Mouse (Mus musculus): ENCODE measurements around the gene Trhde. TPM values are rescaled to one million over a fixed set of nuclear protein-coding genes. Genes with fewer than 3 reads are reported as not detected.

The Trhde gene
- polyA plus RNA-seq, 1 experiment from 2014 or later, result 0.78 TPM

DNA sequence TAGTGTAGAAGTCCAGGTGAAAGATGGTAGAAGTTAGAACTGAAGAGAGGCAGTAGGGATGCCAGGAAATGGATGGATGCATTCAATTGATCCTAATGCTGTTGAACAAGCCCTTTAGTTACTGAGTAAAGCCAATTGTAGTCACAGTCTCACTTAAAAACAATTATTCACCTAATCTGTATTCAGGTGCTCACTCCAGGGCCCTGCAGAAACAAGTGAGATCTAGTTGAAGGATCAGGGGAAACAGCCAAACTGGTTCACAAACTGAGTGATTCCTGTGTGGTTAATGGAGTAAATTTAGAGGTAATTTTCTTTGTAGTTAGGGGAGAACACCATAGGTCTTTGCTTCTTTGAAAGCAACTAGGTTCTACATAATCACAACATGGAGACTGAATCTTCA, 100.3 kb downstream of the Trhde start:
- Histone ChIP-seq H3K27me3 (replicated peaks) (no peaks in the 10 kb centered on the region), H3K4me2 (replicated peaks) (no peak overlapping the region), H3K4me3 (replicated peaks) (no peak overlapping the region), H3K36me3 (no peaks in the 10 kb centered on the region), H3K4me1 (replicated peaks) (no peaks in the 10 kb centered on the region), H3K9me3 (no peaks in the 10 kb centered on the region), H3K9ac (no peak overlapping the region), H3K27ac (no peak overlapping the region)
- ATAC-seq, result no peak

DNA sequence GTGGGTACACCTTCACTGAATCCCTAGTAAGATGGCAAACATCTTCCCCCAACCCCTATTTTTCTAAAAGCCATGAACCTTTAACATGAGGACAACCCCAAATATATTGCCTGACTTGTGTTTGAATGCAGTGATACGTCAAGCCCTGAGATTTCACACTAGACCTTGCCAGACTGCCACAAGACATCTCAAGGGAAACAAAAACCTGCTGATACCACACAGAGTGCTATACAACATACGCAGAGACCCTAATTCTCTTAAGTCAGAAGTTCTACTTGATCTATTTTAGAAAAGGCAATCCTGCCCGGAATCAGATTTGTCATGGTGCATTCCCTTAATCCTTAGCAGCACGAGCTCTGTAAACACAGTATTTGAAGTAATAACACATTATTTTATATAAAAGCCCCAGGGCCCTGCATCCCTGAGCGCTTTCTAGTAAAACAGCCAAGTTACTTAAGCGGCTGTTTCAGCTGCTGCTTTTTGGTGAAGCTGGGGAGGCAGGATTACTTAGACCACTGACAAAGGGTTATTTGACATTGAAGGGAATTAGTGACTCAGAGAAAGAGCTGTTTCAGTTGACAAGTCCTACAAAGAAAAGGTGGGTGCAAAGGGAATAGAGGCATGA, 130.2 kb downstream of the Trhde start:
- no peaks in the 10 kb centered on the region for H3K4me1 ChIP-seq (replicated peaks)
- no peak overlapping the region for H3K9ac ChIP-seq
- H3K4me3 ChIP-seq (replicated peaks), result no peak overlapping the region
- no peak overlapping the region for H3K27ac ChIP-seq
- H3K4me2 ChIP-seq (replicated peaks), result no peak overlapping the region
- no peaks in the 10 kb centered on the region for H3K36me3 ChIP-seq
- H3K27me3 ChIP-seq (replicated peaks), result no peaks in the 10 kb centered on the region
- no peak for ATAC-seq
- 74% methylated on average over 6 of the region's 6 CpGs for WGBS
- no peaks in the 10 kb centered on the region for H3K9me3 ChIP-seq

DNA sequence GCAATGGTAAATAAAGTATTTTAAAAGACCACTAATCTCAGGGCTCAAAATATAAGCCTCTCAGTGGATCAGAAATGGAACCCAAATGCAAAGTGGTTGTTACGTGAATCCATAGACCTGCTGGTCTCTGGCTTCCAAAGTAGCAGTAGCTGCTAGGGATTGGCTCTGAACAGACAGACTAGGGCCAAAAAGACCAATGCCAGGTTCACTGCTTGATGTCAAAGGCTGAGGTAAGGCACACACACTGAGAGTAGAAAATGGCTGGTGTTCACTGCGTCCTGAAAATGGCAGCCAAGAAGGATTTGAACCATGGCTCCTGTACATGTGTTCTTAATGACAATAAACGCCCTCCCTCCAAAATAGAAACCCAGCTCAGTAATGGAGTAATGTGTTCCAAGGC, 209.1 kb downstream of the Trhde start:
- Histone ChIP-seq H3K4me3 (replicated peaks) (no peak overlapping the region), H3K4me2 (replicated peaks) (no peak overlapping the region), H3K27ac (no peak overlapping the region), H3K27me3 (replicated peaks) (no peaks in the 10 kb centered on the region), H3K9me3 (no peaks in the 10 kb centered on the region), H3K4me1 (replicated peaks) (no peaks in the 10 kb centered on the region), H3K9ac (no peak overlapping the region), H3K36me3 (no peaks in the 10 kb centered on the region)
- no peak for ATAC-seq
- 76% methylated on average over 3 of the region's 3 CpGs for WGBS

DNA sequence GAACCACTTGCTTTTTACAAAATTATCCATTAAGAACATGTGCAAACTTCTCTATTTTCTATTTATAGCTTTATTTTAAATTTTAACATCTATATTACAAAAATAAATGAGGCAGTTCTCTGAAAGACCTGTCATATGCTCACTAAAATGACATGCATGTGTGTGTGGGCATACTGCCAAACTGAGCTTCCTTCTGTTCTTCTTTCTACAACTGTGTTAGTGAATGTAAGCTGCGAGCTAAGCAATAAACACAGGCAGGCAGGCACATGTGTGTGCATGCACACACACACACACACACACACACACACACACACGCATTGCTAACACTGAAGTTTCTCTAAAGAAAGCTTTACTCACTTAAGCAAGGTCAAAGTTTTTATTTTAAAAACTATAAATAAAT, 223.2 kb downstream of the Trhde start:
- ATAC-seq, result no peak
- H3K36me3 ChIP-seq, result no peaks in the 10 kb centered on the region
- no peaks in the 10 kb centered on the region for H3K9me3 ChIP-seq
- H3K4me1 ChIP-seq (replicated peaks), result no peaks in the 10 kb centered on the region
- H3K27ac ChIP-seq, result no peak overlapping the region
- no peak overlapping the region for H3K4me2 ChIP-seq (replicated peaks)
- WGBS, result 75% methylated on average over 2 of the region's 2 CpGs
- H3K9ac ChIP-seq, result no peak overlapping the region
- H3K4me3 ChIP-seq (replicated peaks), result no peak overlapping the region
- no peaks in the 10 kb centered on the region for H3K27me3 ChIP-seq (replicated peaks)

DNA sequence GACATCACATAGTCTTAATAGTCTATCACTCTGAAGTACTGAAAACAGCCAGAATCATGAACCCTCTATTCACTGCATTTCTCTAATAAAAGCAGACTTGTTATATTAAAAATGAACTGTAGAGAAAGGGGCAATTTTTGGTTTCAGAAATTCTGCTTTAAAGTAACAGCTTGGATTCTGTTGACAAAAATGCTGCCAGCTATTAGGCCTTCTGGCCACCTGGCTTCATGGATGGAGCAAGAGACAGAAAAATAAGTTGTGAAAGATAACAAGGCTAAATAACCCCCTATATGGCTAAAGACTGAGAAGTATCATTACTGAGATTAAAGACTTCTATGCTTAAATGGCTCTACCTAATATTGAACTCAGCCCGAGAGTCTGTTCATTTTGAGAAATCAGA, 234.2 kb downstream of the Trhde start:
- Histone ChIP-seq H3K27me3 (replicated peaks) (no peaks in the 10 kb centered on the region), H3K4me1 (replicated peaks) (no peaks in the 10 kb centered on the region), H3K4me2 (replicated peaks) (no peak overlapping the region), H3K27ac (no peak overlapping the region), H3K36me3 (no peaks in the 10 kb centered on the region), H3K9me3 (no peaks in the 10 kb centered on the region), H3K4me3 (replicated peaks) (no peak overlapping the region), H3K9ac (no peak overlapping the region)
- 86% methylated on average over 1 of the region's 1 CpGs for WGBS
- no peak for ATAC-seq

DNA sequence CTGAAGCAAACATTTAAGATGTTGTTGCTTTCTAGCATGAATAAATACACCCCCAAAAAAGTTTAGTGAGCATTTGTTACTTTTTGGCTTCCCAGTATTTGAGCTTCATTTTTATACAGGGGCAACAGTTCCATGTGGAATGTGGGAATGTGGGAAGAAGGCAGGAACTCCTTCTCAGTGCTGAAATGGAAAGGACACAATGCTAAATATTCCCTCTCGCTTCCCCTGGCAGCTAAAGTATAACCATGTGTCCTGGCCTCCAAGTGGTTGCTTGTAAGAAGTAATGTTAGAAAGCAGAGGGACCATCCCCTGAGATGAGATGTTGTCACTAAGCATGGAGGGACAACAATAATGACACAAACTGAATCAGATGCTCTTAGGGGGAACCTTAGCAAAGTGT, 292.9 kb downstream of the Trhde start:
- no peak for ATAC-seq
- Histone ChIP-seq H3K27ac (no peak overlapping the region), H3K9ac (no peak overlapping the region), H3K9me3 (no peaks in the 10 kb centered on the region), H3K4me3 (replicated peaks) (no peak overlapping the region), H3K36me3 (no peaks in the 10 kb centered on the region), H3K27me3 (replicated peaks) (no peaks in the 10 kb centered on the region), H3K4me1 (replicated peaks) (no peaks in the 10 kb centered on the region), H3K4me2 (replicated peaks) (no peak overlapping the region)
- WGBS, result 77% methylated on average over 1 of the region's 1 CpGs

DNA sequence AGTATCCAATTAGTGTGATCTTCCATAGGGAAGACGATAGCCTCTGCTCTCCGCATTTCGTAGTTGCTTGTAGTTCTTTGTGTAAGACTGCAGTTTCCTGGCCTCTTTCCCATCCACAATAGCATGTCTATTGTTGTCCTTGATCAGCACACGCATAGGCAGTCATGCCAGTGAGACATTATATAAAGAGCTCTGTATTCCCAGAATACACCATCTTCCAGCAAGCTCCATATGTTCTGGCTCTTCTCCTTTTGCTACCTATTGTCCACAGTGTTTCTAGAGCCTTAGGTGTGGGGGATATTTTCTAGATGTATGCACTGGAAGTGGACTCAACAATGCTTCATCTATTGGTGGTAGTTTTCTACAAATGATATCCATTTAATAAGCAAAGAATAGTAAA, 313.3 kb downstream of the Trhde start:
- no peak overlapping the region for H3K4me3 ChIP-seq (replicated peaks)
- no peak overlapping the region for H3K9ac ChIP-seq
- H3K27ac ChIP-seq, result no peak overlapping the region
- H3K27me3 ChIP-seq (replicated peaks), result no peaks in the 10 kb centered on the region
- H3K4me2 ChIP-seq (replicated peaks), result no peak overlapping the region
- WGBS, result 86% methylated on average over 4 of the region's 4 CpGs
- no peaks in the 10 kb centered on the region for H3K9me3 ChIP-seq
- H3K4me1 ChIP-seq (replicated peaks), result no peaks in the 10 kb centered on the region
- no peaks in the 10 kb centered on the region for H3K36me3 ChIP-seq
- ATAC-seq, result no peak

DNA sequence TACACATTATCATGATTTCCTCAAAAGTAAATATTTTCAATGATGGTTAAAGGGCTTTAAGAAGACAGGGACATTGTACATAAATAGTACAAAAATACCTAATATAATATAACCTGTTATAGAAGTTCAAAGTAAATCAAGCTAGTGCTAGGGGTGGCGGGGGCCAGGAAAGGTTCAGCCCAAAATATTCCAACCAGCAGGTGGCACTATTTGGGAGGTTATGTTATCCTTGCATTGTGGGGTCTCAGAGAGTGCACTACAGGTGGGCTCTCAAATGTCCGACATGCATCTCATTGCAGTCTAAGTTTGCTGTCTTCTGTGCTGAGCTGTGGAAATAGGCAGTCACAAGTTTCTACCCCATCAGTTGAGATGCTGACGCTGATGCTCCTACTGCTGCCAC, 346.5 kb downstream of the Trhde start:
- Histone ChIP-seq H3K4me3 (replicated peaks) (no peak overlapping the region), H3K36me3 (no peaks in the 10 kb centered on the region), H3K27me3 (replicated peaks) (no peaks in the 10 kb centered on the region), H3K4me1 (replicated peaks) (no peaks in the 10 kb centered on the region), H3K4me2 (replicated peaks) (no peak overlapping the region), H3K9ac (no peak overlapping the region), H3K9me3 (no peaks in the 10 kb centered on the region), H3K27ac (no peak overlapping the region)
- 79% methylated on average over 3 of the region's 3 CpGs for WGBS
- no peak for ATAC-seq

DNA sequence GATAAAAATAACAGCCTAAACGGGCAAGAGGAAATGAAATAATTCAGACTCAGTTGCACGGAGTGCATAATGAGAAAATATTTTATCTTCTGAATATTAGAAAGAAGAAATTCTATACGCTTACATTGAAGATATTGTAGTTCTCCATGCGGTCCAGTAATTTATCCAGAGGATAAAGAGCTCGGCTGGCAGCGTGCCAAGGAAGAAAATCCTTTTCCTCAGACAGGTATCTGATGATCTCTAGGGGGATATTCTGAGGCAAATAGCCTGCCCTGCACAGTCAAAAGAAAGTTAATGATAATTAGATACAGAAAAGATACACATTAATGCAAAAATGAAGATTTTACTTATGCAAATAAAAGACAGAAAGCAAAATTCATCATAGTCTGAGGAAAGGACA, 354.0 kb downstream of the Trhde start:
- no peaks in the 10 kb centered on the region for H3K9me3 ChIP-seq
- no peaks in the 10 kb centered on the region for H3K36me3 ChIP-seq
- no peaks in the 10 kb centered on the region for H3K27me3 ChIP-seq (replicated peaks)
- H3K9ac ChIP-seq, result no peak overlapping the region
- H3K4me3 ChIP-seq (replicated peaks), result no peak overlapping the region
- H3K4me2 ChIP-seq (replicated peaks), result no peak overlapping the region
- WGBS, result 77% methylated on average over 6 of the region's 6 CpGs
- no peak overlapping the region for H3K27ac ChIP-seq
- no peaks in the 10 kb centered on the region for H3K4me1 ChIP-seq (replicated peaks)
- no peak for ATAC-seq

DNA sequence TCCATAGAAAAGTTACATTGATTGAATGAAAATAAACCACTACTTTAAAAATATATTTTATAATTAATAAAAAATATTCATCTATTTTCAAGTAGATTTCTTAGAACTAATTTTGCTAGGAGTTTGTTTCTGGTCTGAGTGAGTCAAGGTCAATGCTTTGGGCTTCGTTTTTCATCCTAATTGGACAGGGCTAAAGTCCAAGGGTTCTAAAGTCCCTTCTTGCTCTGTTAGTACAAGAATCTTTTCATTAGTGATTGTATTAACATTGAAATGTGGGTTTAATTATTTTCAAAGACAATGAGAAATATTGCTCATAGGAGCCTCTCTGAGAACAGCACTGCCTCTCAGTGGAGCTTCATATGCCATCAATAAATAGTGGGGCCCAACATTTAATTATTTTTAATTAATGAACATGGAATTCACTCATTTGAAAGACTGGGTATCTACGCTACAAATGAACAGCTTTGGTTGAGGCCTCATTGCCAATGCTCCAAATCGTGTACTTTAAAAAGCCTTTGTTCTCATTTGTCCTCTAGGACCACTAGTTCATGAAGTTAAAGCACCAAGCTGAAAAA, 383.1 kb downstream of the Trhde start:
- Histone ChIP-seq H3K4me2 (replicated peaks) (no peak overlapping the region), H3K9me3 (no peaks in the 10 kb centered on the region), H3K36me3 (no peaks in the 10 kb centered on the region), H3K27me3 (replicated peaks) (no peaks in the 10 kb centered on the region), H3K9ac (no peak overlapping the region), H3K27ac (no peak overlapping the region), H3K4me3 (replicated peaks) (no peak overlapping the region), H3K4me1 (replicated peaks) (no peaks in the 10 kb centered on the region)
- 73% methylated on average over 3 of the region's 3 CpGs for WGBS
- ATAC-seq, result no peak

DNA sequence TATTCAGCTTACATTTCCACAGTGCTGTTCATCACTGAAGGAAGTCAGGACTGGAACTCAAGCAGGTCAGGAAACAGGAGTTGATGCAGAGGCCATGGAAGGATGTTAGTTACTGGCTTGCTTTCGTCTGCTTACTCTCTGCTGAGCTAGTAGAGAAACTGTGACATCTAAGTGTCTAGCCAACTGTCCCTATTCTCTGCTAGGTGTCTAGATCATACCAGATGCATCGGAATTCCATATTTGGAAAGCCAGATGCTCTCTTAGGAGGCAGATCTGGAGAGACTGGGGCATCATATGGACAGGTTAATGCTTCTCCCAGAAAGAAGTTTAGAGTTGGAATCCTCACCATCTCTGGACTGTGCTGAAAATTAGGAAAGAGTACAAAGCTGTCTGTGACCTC, 386.4 kb downstream of the Trhde start:
- no peaks in the 10 kb centered on the region for H3K27me3 ChIP-seq (replicated peaks)
- H3K4me3 ChIP-seq (replicated peaks), result no peak overlapping the region
- no peak overlapping the region for H3K9ac ChIP-seq
- ATAC-seq, result no peak
- no peaks in the 10 kb centered on the region for H3K9me3 ChIP-seq
- no peak overlapping the region for H3K4me2 ChIP-seq (replicated peaks)
- 68% methylated on average over 2 of the region's 2 CpGs for WGBS
- no peak overlapping the region for H3K27ac ChIP-seq
- no peaks in the 10 kb centered on the region for H3K36me3 ChIP-seq
- no peaks in the 10 kb centered on the region for H3K4me1 ChIP-seq (replicated peaks)

DNA sequence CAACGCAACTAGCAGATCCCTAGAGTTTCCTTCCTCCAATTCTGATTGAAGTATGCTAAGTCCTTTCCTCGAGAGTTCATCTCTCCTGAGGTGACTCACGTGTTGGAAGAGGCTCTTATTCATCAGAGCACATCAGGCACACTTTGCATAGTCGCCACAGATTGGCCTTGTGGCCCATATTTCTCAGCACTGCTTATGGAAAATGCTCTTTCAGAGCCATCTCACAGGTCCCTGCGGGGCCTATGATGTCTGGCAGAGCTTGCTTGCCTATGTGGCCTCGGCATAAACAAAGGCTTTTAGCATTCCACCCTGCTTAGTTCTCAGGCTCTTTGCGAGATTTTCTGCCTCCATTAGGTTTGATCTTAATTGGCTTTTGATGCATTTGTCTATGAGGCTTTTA, 396.8 kb downstream of the Trhde start:
- Histone ChIP-seq H3K9me3 (no peaks in the 10 kb centered on the region), H3K4me3 (replicated peaks) (no peak overlapping the region), H3K9ac (no peak overlapping the region), H3K27me3 (replicated peaks) (no peaks in the 10 kb centered on the region), H3K36me3 (no peaks in the 10 kb centered on the region), H3K27ac (no peak overlapping the region), H3K4me1 (replicated peaks) (no peaks in the 10 kb centered on the region), H3K4me2 (replicated peaks) (no peak overlapping the region)
- WGBS, result 55% methylated on average over 7 of the region's 7 CpGs
- no peak for ATAC-seq

DNA sequence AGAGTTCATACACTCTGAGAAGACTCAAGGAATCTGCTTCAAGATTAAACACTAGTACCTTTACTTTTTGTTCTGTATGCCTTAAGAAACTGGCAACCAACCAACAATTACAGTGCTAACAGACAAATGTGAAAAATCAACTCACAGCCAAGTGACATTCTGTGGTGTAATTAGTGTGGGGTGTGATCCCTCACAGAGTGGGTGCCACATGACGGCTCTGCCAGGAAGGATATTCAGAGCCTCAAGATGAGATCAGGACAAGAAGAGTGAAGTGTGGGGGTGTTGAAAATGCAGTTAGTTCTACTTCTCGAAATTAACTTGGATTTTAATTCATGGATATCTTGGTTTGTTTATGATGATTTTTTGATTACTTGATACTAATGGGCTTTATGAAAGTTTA, 398.3 kb downstream of the Trhde start:
- ATAC-seq, result no peak
- H3K9ac ChIP-seq, result no peak overlapping the region
- no peak overlapping the region for H3K4me2 ChIP-seq (replicated peaks)
- H3K4me1 ChIP-seq (replicated peaks), result no peaks in the 10 kb centered on the region
- no peaks in the 10 kb centered on the region for H3K36me3 ChIP-seq
- no peaks in the 10 kb centered on the region for H3K9me3 ChIP-seq
- no peak overlapping the region for H3K4me3 ChIP-seq (replicated peaks)
- WGBS, result 65% methylated on average over 2 of the region's 2 CpGs
- H3K27me3 ChIP-seq (replicated peaks), result no peaks in the 10 kb centered on the region
- no peak overlapping the region for H3K27ac ChIP-seq

Measured in intestine, embryonic 15.5 days (tissue).